In genomic region chr9:16221885-16222284, GRCm38 (mm10) we compare ENCODE assay signal across 9 mouse cellular contexts.
DNase-seq lines count a peak whose midpoint lies in the region; ATAC-seq lines count a peak whose summit lies in the region.
"Had no signal": no experiment of that assay in that cellular context is flagged by ENCODE, and none has a peak within 500 bp of the region (broad histone marks: within the 10 kb centered on the region; RNA-seq: fewer than 3 reads in every experiment).

No protein-coding gene starts in this region.

- H3K4me2 ChIP-seq in midbrain, embryonic 16.5 days (ENCODE audit: low read length): no peak overlapping the region
- no peak overlapping the region for H3K4me2 ChIP-seq in midbrain, embryonic 13.5 days (replicated peaks)
- H3K4me2 ChIP-seq in liver, embryonic 12.5 days: no peak overlapping the region
- H3K4me2 ChIP-seq: limb, embryonic 13.5 days had no signal

- 41% methylated on average over 5 of the region's 5 CpGs for WGBS in midbrain, embryonic 16.5 days
- 44% methylated on average over 5 of the region's 5 CpGs for WGBS in midbrain, embryonic 13.5 days
- 66% methylated on average over 5 of the region's 5 CpGs for WGBS in liver, embryonic 12.5 days (ENCODE audit: insufficient replicate concordance)

- DNase-seq in gastrocnemius, adult 18-20 months (ENCODE audit: low spot score): peak; percentile 5
- DNase-seq in gastrocnemius, postnatal 25 days: no peak
- peak; percentile 17 to 65 for DNase-seq in frontal cortex, postnatal 36 days (ENCODE audit: low spot score in 2 of 2)
- peak; percentile 61 to 73 for DNase-seq in layer of hippocampus, postnatal 10 days (ENCODE audit: low spot score in 2 of 2)
- no peak for DNase-seq in spleen, adult 12 weeks (ENCODE audit: low spot score)

- peak; percentile 55; the same call in 1 of the 2 replicates for ATAC-seq in midbrain, embryonic 16.5 days
- no peak for ATAC-seq in midbrain, embryonic 13.5 days
- no peak for ATAC-seq in liver, embryonic 12.5 days

- H3K9ac ChIP-seq in midbrain, embryonic 16.5 days (ENCODE audit: low read depth, low read length): no peak overlapping the region
- no peak overlapping the region for H3K9ac ChIP-seq in midbrain, embryonic 13.5 days (replicated peaks)
- no peak overlapping the region for H3K9ac ChIP-seq in liver, embryonic 12.5 days
- H3K9ac ChIP-seq: limb, embryonic 13.5 days had no signal

- no peak overlapping the region for H3K4me3 ChIP-seq in midbrain, embryonic 16.5 days (ENCODE audit: low read depth, low read length)
- no peak overlapping the region for H3K4me3 ChIP-seq in midbrain, embryonic 13.5 days (replicated peaks)
- H3K4me3 ChIP-seq in liver, embryonic 12.5 days: no peak overlapping the region
- H3K4me3 ChIP-seq: limb, embryonic 13.5 days had no signal

- no peaks in the 10 kb centered on the region for H3K27me3 ChIP-seq in midbrain, embryonic 16.5 days (ENCODE audit: control insufficient read depth, insufficient read depth, low read depth, low read length)
- H3K27me3 ChIP-seq in midbrain, embryonic 13.5 days: no peaks in the 10 kb centered on the region
- H3K27me3 ChIP-seq in liver, embryonic 12.5 days (replicated peaks): no peaks in the 10 kb centered on the region
- H3K27me3 ChIP-seq: limb, embryonic 13.5 days had no signal

- H3K4me1 ChIP-seq in midbrain, embryonic 16.5 days (ENCODE audit: control insufficient read depth, insufficient read depth, low read length): peaks cover 9% of the 10 kb centered on the region; the same call in 1 of the 2 replicates
- H3K4me1 ChIP-seq in midbrain, embryonic 13.5 days (replicated peaks): peaks cover 25% of the 10 kb centered on the region
- H3K4me1 ChIP-seq in liver, embryonic 12.5 days: peaks cover 7% of the 10 kb centered on the region; the same call in 1 of the 2 replicates
- H3K4me1 ChIP-seq: limb, embryonic 13.5 days had no signal

- no peaks in the 10 kb centered on the region for H3K36me3 ChIP-seq in midbrain, embryonic 16.5 days (ENCODE audit: control insufficient read depth, insufficient read depth, low read length)
- no peaks in the 10 kb centered on the region for H3K36me3 ChIP-seq in midbrain, embryonic 13.5 days
- no peaks in the 10 kb centered on the region for H3K36me3 ChIP-seq in liver, embryonic 12.5 days
- H3K36me3 ChIP-seq: limb, embryonic 13.5 days had no signal

- H3K9me3 ChIP-seq in midbrain, embryonic 16.5 days (replicated peaks; ENCODE audit: control insufficient read depth, low read length, poor library complexity, severe bottlenecking): no peaks in the 10 kb centered on the region
- no peaks in the 10 kb centered on the region for H3K9me3 ChIP-seq in midbrain, embryonic 13.5 days
- no peaks in the 10 kb centered on the region for H3K9me3 ChIP-seq in liver, embryonic 12.5 days (replicated peaks)
- H3K9me3 ChIP-seq: limb, embryonic 13.5 days had no signal

- H3K27ac ChIP-seq in midbrain, embryonic 16.5 days (ENCODE audit: low read length): no peak overlapping the region
- no peak overlapping the region for H3K27ac ChIP-seq in midbrain, embryonic 13.5 days
- no peak overlapping the region for H3K27ac ChIP-seq in liver, embryonic 12.5 days
- H3K27ac ChIP-seq: limb, embryonic 13.5 days had no signal

Comparison
In these comparisons a context has a peak if more than half of its experiments do, and no peak if none do; other contexts are left out.
1. DNase-seq: peak in gastrocnemius, adult 18-20 months (single experiment), frontal cortex, postnatal 36 days (2 of 2) and layer of hippocampus, postnatal 10 days (2 of 2); none in gastrocnemius, postnatal 25 days (single experiment) and spleen, adult 12 weeks (single experiment).